Mouse (Mus musculus) lung, postnatal 10 days (tissue): ENCODE measurements at regions not wholly inside any gene's neighbourhood (a gene's known extent, or its start where the extent isn't known, plus 50 kb on each side); places are given as distances from the start of the nearest gene placed in this dataset.
A peak's percentile ranks its signal among the peaks of the same experiment; 100 is the strongest.

Experiments used
- DNase-seq: peaks from one replicate; pipeline ENCODE4 v3.0.0; 2021

GRCm38 (mm10) chr2:139179641-139180040 is 314.1 kb upstream of the Sptlc3 start:
- DNase-seq = no peak

GRCm38 (mm10) chr2:139198281-139198680 is 295.4 kb upstream of the Sptlc3 start:
- DNase-seq = no peak

GRCm38 (mm10) chr2:139207649-139208048 is 286.1 kb upstream of the Sptlc3 start:
- no peak for DNase-seq

- DNase-seq = peak; percentile 7
Measured at GRCm38 (mm10) chr2:139220757-139221400, 272.8 kb upstream of the Sptlc3 start.

- DNase-seq = no peak
Measured at GRCm38 (mm10) chr2:139230453-139230852, 263.3 kb upstream of the Sptlc3 start.

- DNase-seq = no peak
Measured at GRCm38 (mm10) chr2:139250138-139250537, 243.6 kb upstream of the Sptlc3 start.

GRCm38 (mm10) chr2:139267119-139267518 is 226.6 kb upstream of the Sptlc3 start:
- DNase-seq = no peak

GRCm38 (mm10) chr2:139276581-139276980 is 217.1 kb upstream of the Sptlc3 start:
- no peak for DNase-seq

GRCm38 (mm10) chr2:139277571-139277970 is 216.1 kb upstream of the Sptlc3 start:
- DNase-seq = no peak

- no peak for DNase-seq
Measured at GRCm38 (mm10) chr2:139281056-139281455, 212.7 kb upstream of the Sptlc3 start.

- no peak for DNase-seq
Measured at GRCm38 (mm10) chr2:139284315-139284714, 209.4 kb upstream of the Sptlc3 start.

- DNase-seq = no peak
Measured at GRCm38 (mm10) chr2:139286446-139286845, 207.3 kb upstream of the Sptlc3 start.

- peak; percentile 27 for DNase-seq
Measured at GRCm38 (mm10) chr2:139298541-139299152, 195.1 kb upstream of the Sptlc3 start.

GRCm38 (mm10) chr2:139311401-139311812 is 182.3 kb upstream of the Sptlc3 start:
- DNase-seq = no peak

- DNase-seq = no peak
Measured at GRCm38 (mm10) chr2:139312053-139312452, 181.7 kb upstream of the Sptlc3 start.

- peak; percentile 30 for DNase-seq
Measured at GRCm38 (mm10) chr2:139322509-139322908, 171.2 kb upstream of the Sptlc3 start.

GRCm38 (mm10) chr2:139325501-139325900 is 168.2 kb upstream of the Sptlc3 start:
- DNase-seq = no peak

- DNase-seq = no peak
Measured at GRCm38 (mm10) chr2:139334681-139335080, 159.0 kb upstream of the Sptlc3 start.

GRCm38 (mm10) chr2:139338240-139338639 is 155.5 kb upstream of the Sptlc3 start:
- DNase-seq = no peak

GRCm38 (mm10) chr2:139356280-139357010 is 137.3 kb upstream of the Sptlc3 start:
- no peak for DNase-seq

GRCm38 (mm10) chr2:139362245-139362847 is 131.4 kb upstream of the Sptlc3 start:
- DNase-seq = no peak

- peak; percentile 31 for DNase-seq
Measured at GRCm38 (mm10) chr2:139370070-139370469, 123.6 kb upstream of the Sptlc3 start.

GRCm38 (mm10) chr2:139380285-139380684 is 113.4 kb upstream of the Sptlc3 start:
- no peak for DNase-seq

- peak; percentile 75 for DNase-seq
Measured at GRCm38 (mm10) chr2:139381628-139382027, 112.1 kb upstream of the Sptlc3 start.
